Mouse (Mus musculus): ENCODE measurements at regions not wholly inside any gene's neighbourhood (a gene's known extent, or its start where the extent isn't known, plus 50 kb on each side); places are given as distances from the start of the nearest gene placed in this dataset.

DNA sequence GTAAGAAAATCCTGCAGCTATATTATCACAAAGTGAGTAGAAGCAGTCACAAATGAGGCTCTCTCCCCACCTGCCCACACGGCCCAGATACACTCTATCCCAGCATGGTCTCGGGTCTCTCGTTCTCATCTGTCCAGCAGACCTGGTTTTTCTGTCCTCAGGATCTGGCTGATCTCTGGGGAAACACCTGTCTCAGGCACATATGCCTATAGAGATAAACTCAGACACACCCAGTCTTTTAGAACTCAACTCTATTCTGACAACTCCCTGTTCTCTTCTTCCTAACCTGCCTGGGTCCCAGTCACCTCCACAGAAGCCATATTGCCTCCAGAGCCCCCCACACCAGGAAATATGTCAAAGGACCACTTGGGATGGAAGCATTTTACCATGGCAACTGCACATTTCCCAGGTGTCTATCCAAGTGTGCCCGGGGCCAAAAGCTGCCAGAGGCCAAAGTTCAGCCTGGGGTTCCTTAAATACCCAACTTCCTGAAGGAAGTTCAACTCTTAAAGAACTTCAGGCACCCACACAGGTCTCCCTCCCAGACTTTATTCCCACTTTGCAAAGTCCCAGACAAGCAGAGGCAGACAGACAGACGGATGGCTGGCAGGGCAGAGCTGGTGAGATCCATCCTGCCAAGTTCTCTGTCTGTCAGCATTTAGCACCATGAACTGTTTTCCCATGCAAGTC is 279.0 kb downstream of the Cdh26 start:
- intact Hi-C loops (cut with DNase I) = no loop called here
- no peak for DNase-seq

DNA sequence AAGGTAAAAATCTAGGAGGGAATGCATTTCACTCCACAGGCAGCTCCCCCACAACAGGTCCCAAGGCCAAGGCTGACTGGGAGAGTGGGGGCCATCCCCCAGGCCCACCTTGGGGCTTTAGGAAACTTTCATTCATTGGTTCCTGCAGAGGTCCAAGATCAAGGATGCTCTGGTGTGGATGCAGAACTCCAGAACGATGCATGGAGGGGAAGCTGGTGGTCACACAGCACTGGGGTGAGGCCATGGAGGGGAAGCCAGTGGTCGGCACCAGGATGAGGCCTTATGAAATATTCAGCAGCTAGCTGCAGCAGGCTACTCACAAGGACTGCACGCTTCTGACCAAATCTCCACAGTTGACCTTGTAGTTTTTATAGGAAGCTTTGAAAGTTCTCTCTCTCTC is 279.7 kb downstream of the Cdh26 start:
- DNase-seq = no peak
- intact Hi-C loops (cut with DNase I) = no loop called here

DNA sequence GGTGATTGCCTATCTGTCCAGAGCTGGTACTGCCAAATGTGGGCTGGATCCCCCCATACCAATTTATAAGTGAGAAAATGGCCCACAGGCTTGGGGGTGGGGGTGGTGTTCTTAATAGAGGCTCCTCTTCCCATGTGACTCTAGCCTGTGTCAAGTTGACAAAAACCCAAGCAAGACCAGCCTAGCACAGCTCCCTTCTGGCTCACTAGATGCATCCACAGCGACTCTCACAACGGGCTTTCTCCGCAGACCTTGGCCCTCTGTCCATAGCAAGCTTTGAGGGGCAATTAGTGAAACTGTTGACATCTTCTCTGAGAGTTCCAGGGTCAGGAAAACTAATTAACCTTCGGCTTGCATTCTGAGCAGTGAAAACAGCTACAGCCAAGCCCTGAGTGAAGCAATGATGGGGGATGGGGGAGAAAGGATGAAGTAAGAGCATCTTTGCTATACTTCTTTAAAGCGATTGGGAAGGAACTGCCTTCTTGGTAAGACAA is 281.3 kb downstream of the Cdh26 start:
- no peak for DNase-seq
- intact Hi-C loops (cut with DNase I) = no loop called here

DNA sequence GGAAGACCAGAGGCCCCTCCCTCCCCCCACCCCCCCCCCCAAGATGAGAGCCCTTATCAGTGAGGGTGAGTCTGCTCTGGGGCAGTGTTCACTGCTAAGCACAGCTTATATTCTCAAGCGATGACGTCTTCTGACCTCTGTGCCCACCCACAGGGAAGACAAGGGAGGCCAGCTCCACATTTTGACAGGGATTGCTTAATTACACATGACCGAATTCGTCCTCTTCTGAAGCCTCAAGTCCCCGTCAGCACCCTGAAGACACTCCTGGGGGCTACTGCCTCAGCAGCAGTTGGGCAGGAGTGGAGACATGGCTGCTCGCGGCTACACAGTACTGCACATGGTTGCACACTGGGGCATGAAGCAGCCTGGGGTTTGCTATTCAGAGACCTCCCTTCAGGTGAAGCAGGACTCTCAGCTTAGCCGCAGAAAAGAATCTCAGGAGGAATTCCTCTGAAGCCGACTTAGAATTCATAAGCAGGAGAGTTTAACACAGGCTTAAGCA is 282.1 kb downstream of the Cdh26 start:
- DNase-seq = no peak
- intact Hi-C loops (cut with DNase I) = no loop called here

DNA sequence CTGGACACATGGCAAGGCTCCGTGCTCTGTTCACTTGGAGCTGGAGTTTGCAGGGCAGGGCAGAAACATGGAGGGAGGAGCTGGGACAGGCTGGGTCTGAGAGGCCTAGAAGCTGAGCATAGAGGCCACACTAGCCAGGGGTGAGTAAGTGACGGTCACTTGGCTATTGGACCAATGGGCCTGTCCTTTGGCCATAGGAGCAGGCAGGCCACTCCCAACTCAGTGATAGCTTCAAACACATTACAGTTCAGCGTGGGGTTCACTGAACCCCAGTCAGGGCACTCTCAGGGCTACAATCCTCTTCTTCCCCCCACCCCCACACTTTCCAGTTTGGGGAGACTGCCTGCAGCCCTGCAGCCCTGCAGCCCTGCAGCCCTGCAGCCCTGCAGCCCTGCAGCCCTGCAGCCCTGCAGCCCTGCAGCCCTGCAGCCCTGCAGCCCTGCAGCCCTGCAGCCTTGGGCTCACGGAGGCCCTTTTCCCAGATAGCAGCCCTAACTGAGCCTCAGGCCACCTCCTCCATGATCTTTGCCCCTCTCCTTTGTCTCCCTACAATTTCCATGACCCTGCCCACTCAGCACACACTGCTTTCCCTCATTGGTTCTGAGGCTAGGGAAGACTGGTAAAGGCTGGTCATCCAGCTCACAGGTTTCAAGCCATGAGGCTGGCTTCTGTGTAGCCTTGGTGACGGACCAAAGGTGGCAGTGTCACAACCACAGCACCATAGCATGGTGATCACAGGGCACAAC is 285.3 kb downstream of the Cdh26 start:
- DNase-seq = no peak
- intact Hi-C loops (cut with DNase I) = no loop called here

DNA sequence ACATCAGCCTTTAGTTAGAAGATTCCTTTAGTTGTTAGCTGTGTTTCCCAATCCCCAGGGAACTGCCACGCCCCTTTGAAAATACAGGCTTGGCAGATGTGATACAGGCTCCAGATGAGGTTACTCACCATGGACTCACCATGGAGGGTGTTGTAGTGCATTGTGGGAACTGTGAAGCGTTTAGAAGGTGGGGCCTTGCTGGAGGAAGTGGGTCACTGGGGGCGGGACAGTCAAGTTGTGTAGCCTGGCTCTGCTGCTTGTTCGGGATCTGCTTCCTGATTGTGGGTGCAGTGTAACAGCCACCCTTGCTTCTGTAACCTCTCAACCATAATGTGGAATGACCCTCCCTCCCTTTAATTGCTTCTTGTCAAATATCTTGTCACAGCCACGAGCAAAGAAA is 287.7 kb downstream of the Cdh26 start:
- intact Hi-C loops (cut with DNase I) = no loop called here

DNA sequence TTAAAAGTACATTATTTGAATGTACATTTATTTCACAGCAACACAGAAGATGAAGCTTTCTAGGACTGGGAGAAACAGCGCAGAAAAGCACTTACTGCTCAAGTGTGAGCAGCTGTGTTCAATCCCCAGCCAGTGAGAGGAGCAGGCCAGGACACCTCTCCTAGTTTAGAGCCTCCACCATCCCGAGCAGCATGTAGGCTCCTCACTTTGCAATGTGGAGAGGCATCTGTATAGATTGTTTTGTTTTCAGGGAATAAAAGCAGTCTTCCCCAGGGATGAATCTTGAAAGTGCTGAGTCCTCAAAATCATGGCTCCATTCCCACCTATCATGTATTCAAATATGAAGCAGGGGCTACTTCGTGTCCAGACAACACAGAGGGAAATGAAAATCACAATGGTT is 293.1 kb downstream of the Cdh26 start:
- no peak for DNase-seq

More for the DNA sequence above, 287.7 kb downstream of the Cdh26 start:
- DNase-seq = no peak

DNA sequence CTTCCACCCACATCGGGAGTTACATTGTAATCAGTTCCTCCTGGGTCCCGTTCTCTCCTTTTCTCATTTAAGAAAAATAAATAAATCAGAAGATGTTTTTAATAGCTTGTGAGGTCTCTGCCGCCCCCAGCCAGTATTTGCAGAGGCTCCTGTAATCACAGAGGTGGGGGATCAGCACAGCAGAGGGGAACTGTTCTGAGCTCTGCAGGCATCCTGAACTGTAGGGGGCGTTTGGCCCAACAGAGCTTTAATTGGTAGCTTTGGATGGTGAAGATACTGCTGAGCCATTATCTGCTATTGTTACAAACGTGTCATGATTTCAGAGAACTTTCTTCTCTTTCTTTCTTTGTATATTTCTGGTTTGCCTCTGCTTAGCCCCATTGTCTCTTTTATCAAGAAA is 293.9 kb downstream of the Cdh26 start:
- no peak for DNase-seq
- intact Hi-C loops (cut with DNase I) = no loop called here

More for the DNA sequence above, 293.1 kb downstream of the Cdh26 start:
- intact Hi-C loops (cut with DNase I) = no loop called here

DNA sequence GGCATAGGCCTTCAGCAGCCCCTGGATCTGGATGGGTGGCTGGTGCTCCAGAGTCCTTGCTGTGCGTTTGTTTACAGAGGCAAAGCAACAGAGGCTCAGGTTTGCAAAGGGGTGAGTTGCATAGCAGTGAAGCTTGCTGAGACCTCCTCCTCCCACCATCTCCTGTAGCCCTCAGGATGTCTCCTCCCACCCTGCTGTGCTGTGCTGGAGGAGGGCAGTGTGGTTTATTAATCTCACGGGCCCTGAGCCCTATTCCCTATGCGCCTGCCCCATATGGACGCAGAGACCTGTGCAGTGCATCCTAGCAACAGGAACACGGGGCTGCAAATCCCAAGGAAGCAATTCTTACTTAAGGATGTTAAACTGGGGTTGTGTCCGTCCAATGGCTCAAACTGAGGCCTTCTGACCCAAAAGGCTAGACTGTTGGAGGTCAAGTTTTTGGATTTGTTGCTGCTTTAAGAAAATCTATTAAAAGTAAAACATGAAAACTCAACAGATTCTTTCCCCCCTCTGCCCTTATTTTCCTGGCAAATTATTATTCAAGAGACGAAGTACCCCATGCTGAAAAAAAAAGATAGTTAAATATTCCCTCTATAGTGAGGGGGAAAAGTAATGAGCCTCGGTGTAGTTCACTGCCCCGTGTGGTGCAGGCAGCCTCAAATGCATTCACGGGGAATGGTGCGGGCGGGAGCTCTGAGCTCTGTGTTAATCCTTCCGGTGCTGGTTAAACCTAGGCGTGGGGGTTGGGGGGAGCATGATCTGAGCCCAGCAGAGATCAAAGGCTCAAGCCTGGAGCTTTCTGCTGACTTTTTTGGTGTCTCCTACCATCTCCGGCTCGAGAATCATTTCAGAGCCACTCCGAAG is 297.8 kb downstream of the Cdh26 start:
- intact Hi-C loops (cut with DNase I) = no loop called here
- DNase-seq = no peak

DNA sequence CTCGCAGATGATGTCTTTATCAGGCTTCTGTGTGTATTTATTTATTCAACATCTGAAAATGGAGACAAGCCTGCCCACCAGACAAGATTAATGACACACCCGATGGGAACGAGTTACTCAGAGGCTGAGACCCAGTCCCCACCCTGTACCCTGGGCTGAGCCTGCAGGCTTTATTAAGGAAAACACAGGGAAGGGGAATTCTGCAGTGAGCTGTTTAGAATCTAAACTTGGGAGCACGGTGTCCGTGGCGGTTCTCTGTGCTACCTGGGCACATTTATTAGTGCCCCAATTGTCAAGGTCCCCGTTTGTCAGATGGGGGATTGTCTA is 298.4 kb downstream of the Cdh26 start:
- intact Hi-C loops (cut with DNase I) = no loop called here
- no peak for DNase-seq

DNA sequence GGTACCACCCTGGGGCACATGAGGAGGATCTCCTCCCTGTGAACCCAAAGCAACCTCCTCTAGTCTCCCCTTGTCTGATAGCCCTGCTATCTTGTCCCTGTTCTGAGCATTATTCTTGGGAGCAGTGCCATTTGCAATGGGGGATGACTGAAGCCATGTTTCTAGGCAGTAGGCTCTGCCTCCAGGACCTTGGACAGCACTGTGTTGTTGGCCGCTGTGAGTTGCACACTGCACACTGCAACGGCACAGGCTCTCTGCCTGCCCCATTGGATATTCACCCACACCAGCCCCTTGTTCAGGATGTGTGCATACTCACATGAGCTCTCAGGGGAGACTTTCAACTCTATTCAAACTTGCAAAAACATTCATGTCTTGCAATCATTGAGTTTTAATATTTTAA is 304.8 kb downstream of the Cdh26 start:
- intact Hi-C loops (cut with DNase I) = no loop called here
- DNase-seq = no peak

DNA sequence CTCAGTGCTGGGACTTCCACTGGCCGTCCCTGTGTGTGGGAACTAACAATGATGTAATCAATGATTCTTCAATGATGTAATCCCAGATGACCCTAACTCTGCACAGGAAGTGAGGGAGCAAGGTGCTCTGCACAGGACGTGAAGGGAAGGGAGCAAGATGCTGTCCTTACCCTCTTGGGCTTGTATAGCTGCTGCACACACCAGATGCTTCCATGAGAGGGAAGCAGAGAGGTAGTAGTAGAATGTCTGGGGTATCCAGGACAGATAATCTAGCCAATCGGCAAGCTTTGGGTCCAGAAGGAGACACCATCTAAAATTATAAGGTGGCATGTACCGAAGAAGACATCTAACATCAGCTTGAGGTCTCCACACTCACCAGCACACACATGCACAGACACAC is 314.3 kb downstream of the Cdh26 start:
- no peak for DNase-seq
- intact Hi-C loops (cut with DNase I) = no loop called here

DNA sequence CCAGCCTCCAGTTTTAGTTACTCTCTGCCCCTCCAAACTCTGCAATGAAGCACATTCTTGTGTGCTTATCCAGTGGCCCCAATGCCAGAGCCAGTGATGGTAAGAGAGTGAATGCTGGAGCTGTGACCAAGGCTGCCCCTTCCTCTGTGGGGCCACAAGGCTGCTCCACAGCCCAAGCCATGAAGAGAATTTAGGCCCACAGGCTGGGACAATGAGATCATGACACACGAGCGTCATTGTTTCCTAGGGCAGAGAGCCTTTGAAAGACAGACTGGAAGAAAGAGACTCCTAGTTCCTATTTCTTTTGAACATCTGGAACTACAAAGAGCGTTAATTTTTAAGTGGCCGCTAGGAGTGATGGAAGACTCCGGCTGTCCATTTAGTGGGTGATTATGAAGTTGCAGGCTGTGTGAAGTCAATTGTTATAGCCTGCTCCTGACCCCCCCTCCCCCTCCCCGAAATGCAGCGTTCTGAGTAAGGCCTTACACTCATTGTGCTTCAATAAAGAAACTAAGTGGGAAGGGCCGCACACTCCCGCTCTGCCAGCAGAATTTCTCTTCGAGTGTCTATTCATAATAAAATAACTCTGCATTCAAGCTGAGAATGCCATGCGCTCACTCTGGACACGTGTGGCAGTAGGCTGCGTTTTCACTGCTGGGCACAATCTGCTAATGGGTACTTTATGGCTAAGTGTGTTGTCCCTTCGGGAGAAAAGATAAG is 315.1 kb downstream of the Cdh26 start:
- intact Hi-C loops (cut with DNase I) = no loop called here
- no peak for DNase-seq

DNA sequence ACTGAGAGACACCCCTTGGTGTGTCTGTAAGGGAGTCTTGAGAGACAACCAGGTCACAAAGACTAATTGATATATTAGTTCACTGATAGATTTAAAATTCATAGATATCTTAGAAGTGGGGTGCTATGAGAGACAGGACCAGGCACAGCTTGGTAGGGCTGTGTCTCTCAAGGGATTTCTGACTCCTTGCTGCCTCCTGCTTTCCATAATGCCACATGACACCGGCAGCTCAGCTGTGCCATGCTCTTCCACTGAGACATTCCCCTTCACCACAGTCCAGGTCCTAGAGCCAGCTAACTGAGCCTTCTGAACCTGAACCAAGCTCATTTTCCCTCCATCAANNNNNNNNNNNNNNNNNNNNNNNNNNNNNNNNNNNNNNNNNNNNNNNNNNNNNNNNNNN is 320.9 kb downstream of the Cdh26 start:
- DNase-seq = no peak
- intact Hi-C loops (cut with DNase I) = no loop called here

DNA sequence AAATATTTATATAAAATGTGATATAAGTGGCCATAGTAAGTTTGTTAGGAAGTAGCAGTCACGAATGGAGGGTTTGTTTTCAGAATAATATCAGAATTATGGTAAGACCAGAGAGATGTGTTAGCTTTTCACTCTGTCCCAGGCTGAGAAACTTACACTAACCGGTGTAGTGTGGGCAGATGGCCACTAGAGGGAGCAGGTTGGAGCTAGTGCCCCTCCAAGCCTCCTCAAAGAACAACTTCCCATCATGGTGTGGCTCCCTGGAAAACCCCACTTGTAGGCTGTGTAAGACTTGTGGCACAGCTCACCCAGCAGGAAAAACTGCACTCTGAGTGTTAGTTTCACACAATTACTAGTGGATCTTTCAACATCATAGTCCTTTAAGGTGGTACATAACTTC is 328.0 kb downstream of the Cdh26 start:
- intact Hi-C loops (cut with DNase I) = no loop called here
- peak; percentile 40 to 51 for DNase-seq

DNA sequence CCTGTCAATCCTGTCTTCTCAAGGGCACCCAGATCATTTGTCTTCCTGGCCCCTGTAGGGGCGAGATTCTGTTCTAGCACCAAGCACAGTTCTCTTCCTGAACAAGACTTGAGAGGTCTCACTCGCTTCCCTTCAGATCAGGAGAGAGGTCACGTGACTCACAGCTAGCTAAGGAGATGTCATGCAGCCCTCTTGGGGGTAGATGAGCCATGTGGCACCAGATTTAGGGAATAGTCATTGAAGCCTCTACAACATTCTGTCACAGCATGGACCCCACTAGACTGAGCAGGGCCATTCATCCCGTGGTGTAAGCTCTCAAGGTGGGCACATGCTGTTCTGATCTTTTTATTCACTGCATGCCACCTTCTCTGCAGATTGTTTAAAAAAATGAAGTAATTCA is 338.2 kb downstream of the Cdh26 start:
- no peak for DNase-seq
- intact Hi-C loops (cut with DNase I) = no loop called here

DNA sequence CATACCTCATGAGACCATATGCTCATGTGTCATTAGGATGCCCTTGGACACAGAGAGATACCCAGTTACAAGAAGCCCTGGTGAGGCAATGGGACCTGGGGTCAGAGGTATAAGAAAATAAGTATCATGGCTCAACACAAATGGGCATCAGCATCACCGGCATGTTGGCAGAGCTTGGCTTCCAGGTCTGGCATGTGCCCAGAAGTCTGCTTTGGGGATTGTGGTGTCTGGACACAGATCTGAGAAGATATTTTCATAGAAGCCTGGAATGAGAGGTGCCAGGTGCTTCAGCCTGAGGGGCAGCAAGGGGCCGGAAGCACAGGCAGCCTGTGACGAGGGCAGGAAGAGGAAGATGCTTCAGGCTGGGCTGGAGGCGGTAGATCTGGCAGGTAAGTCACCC is 338.7 kb downstream of the Cdh26 start:
- intact Hi-C loops (cut with DNase I) = no loop called here
- no peak for DNase-seq

DNA sequence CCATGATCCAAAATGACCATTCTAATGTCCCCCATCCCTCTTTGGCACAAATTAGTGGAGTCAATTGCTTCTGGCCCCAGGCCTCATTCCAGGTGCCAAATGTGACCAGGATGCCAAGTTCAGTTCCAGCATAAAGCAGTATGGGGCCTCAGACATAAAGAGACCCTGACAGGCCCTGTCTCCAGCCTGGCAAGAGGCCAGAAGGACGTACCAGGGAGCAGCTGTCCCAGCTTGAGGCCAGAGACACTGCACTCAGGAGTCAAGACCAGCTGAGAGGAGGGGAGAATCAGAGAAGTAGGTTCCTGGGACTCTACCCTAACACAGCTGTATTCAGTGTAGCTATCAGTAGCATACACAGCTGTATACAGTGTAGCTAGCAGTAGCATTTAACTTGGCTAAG is 341.1 kb downstream of the Cdh26 start:
- no peak for DNase-seq
- intact Hi-C loops (cut with DNase I) = no loop called here

DNA sequence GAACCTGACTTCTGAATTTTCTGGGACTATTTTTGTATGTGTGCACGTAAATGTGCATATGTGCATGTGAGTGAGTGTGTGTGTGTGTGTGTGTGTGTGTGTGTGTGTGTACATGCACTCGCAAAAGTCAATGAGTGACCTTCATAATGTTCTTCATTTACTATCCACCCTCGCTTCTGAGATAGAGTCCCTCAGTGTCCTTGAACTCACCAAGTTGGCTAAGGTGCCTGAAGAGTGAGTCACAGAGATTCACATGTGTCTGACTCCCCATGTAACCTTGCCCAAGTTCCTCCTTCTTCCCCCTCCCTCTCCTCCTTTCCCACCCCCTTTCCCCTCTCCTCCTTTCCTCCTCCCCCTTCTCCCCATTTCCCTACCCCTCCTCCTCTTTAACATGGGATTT is 341.6 kb downstream of the Cdh26 start:
- intact Hi-C loops (cut with DNase I) = no loop called here
- no peak for DNase-seq

DNA sequence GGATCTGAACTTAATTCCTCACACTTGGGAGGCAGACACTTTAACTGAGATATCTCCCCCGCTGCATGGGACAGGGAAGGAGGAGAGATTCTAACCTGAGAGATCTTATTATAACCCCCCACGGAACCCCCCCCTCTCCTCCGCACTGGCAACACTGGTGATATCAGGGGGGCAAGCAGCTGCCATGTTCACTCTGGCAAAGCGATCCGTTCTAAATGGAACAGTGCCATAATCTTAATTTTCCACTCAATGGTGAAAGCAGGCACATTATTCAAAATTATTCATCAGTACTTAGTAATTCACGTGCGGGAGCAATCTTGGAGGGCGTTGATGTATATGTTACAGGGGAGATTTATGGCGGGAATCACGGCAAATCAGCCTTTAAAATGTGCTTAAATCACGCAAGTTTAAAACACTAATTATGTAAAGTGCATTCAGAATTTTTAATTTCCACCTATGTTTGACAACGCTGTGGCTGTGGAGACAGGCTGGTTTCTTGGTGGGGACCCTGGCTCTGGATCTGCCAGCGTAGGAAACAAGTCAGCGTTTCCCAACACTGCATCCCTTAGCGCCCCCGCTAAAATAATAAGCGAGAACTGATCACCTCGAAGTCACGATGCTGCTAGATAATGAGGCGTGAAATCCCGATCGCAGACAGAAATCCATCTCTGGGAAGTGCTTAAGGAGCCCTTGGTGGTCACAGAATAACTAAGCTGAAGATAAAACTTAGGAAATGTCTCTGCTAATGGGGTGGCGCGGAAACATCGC is 354.7 kb downstream of the Cdh26 start:
- intact Hi-C loops (cut with DNase I) = no loop called here
- no peak for DNase-seq

Data from gastrocnemius, postnatal 36 days (tissue).